Mouse (Mus musculus) cerebral cortex, adult 2 months (tissue): Measurements from ENCODE around the gene Rsrp1.

Source experiments
- WGBS: fragments of 180-500 bp; shearing (Covaris S2); methylation state at CpG from one replicate; pipeline ENCODE4 v1.1.7; 2018; 5-methylcytosine and 5-hydroxymethylcytosine counted together

The Rsrp1 gene

DNA sequence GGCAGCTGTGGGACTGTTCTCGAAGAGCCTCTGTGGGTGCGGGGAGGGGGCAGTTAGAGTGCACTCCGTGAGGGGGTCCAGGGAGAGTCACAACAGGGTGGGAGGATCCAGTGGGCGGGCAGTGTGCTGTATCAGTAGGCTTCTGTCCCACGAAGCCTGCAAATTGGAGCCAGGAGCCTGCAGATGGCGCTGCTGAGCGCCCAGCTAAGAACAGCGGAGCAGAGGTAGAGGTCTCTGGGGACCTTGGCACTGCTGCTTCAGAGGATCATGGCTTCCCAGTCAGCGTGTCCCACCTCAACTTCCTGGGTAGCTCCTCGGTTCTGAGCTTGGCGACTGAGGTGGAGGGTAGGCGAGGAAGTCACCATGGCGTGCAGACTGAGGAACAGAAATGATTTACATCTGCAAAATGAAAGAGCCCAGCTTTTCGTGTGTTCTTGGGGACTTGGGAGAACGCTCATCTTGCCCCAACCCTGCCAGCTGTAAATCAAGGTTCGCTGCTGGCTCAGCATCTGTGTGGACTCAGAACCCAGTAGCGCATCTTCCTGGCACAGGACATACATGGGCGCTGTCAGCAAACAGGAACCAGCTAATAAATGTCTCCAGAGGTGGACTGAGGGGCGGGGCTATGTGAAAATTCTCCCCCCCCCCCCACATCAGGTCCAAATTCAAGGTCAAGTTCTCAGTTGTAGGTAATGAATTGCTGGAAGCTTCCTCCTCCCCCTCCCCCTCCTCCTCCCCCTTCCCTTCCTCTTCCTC is 39.8 kb downstream of the Rsrp1 start:
- 25% methylated on average over 19 of the region's 19 CpGs for WGBS

- 84% methylated on average over 20 of the region's 20 CpGs for WGBS
Measured at GRCm38 (mm10) chr4:134967887-134968604, 44.7 kb downstream of the Rsrp1 start.

DNA sequence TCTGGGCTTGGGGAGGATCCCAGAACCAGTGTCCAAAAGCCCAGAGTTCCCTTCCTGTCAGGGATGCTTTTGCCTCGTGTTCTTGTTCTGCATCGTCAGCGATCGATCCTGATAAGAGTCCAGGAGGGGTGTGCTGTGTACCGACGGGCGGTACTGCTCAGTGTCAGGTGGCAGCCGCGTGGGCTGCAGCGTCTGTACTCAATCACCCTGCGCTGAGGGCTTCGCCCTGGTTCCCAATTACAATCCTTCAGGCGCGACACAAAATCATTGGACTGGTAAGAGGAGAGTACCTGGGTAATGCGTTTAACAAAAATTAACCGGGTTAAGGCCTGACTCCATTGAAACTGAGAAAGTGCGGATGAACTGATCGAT is 45.2 kb downstream of the Rsrp1 start:
- 93% methylated on average over 18 of the region's 18 CpGs for WGBS

DNA sequence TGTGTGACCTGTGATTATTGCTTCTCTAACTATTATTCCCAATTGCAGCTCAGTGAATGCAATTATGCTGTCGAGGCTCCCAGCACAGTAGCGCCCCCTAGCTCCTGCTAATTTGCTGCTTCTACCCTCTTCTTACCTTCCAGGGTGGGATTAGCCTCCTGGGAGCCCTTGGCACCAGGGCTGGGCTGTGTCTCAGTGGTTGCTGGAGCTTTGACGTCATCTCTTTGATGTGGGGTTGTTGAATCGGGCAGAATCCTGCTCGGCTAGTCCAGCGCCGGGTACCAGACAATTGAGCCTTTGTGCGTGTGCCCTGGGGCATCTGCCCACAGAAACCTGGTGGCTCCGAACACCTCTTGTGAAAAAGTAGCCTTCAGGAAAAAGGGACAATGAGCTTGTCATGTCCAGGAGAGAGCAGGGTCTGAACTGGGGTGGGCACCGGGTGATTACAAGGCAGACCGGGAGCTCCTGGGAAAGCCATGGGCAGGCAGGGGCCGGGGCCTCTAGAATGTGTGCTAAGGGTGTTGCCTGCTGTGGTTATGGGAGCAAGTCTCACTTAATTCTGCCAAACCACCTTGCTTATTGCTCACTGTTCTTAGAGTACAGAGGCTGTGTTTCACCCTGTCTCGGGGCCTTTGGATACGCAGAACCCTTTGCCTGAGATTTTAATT is 52.0 kb downstream of the Rsrp1 start:
- 28% methylated on average over 14 of the region's 14 CpGs for WGBS

DNA sequence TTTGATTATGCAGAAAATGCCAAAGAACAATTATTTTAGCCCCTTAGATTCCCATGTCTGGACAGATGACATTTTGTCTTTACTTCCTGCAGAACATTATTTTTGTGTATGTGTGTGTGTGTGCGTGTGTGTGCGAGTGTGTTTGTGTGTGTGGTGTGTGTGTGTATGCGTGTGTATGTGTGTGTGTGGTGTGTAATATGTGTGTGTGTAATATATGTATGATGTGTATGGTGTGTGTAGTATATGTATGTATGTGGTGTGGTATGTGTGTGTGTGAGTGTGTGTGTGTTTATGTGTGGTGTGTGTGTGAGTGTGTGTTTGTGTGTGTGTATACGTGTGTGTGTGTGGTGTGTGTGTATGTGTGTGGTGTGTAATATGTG is 52.5 kb downstream of the Rsrp1 start:
- WGBS, result 85% methylated on average over 4 of the region's 4 CpGs
